Mouse (Mus musculus) MEL (cell line): ENCODE data around the gene Amotl1. TPM values are rescaled to one million over a fixed set of nuclear protein-coding genes. Genes with fewer than 3 reads are reported as not detected.
A peak's percentile ranks its signal among the peaks of the same experiment; 100 is the strongest.

ENCODE experiments used
- DNase-seq: peaks from one replicate; pipeline ENCODE4 v3.0.0; 2011; ENCODE audit warnings: low read depth, low spot score
- H3K27ac ChIP-seq: 2 replicates; pipeline ENCODE4 v1.5.1; 2012; ENCODE audit warnings: low read depth, mild to moderate bottlenecking, control low read depth, low read length, moderate library complexity; ENCODE audit not compliant: control insufficient read depth
- H3K27me3 ChIP-seq, 2 experiments: fragments of 150-350 bp in 1 of 2; sonication (generic) in 1 of 2; 2 replicates each; pipeline ENCODE4 v1.6.1; 2012; ENCODE audit warnings: low read length in 2 of 2, mild to moderate bottlenecking in 2 of 2, improper control_type of control experiment in 1 of 2, moderate library complexity in 1 of 2; ENCODE audit not compliant: insufficient read depth in 2 of 2, control insufficient read depth in 1 of 2
- H3K36me3 ChIP-seq, 2 experiments: 2 replicates each; pipeline ENCODE4 v1.6.1; 2012 to 2014; ENCODE audit warnings: low read length in 2 of 2, improper control_type of control experiment in 1 of 2, inconsistent platforms in 1 of 2, mild to moderate bottlenecking in 1 of 2; ENCODE audit not compliant: insufficient read depth in 2 of 2, control insufficient read depth in 1 of 2
- H3K4me1 ChIP-seq, 2 experiments: fragments of 150-350 bp in 1 of 2; sonication (generic) in 1 of 2; 2 replicates each; pipeline ENCODE4 v1.6.1; 2012; ENCODE audit warnings: low read length in 2 of 2, improper control_type of control experiment in 1 of 2, mild to moderate bottlenecking in 1 of 2; ENCODE audit not compliant: insufficient read depth in 2 of 2, control insufficient read depth in 1 of 2
- H3K4me3 ChIP-seq, 2 experiments: fragments of 150-350 bp in 1 of 2; sonication (generic) in 1 of 2; 2 replicates each; pipeline ENCODE4 v1.5.1; 2012; ENCODE audit warnings: low read depth in 2 of 2, low read length in 2 of 2, mild to moderate bottlenecking in 2 of 2, moderate library complexity in 2 of 2, control low read depth in 1 of 2, improper control_type of control experiment in 1 of 2; ENCODE audit not compliant: control insufficient read depth in 1 of 2, insufficient read depth in 1 of 2
- H3K79me2 ChIP-seq: 2 replicates; pipeline ENCODE4 v1.6.1; 2012; ENCODE audit warnings: mild to moderate bottlenecking, low read length, moderate library complexity; ENCODE audit not compliant: control insufficient read depth, poor library complexity, insufficient read depth
- H3K9ac ChIP-seq: 2 replicates; pipeline ENCODE4 v1.6.1; 2012; ENCODE audit warnings: low read depth, mild to moderate bottlenecking, control low read depth, low read length, moderate library complexity; ENCODE audit not compliant: control insufficient read depth, poor library complexity, severe bottlenecking
- H3K9me3 ChIP-seq: fragments of 150-350 bp; sonication (generic); replicated peaks from 2 replicates; pipeline ENCODE4 v1.6.1; 2012; ENCODE audit warnings: mild to moderate bottlenecking, low read length, improper control_type of control experiment, moderate library complexity; ENCODE audit not compliant: insufficient read depth
- E2F4 ChIP-seq: IDR thresholded peaks from 2 replicates; pipeline ENCODE4 v1.6.1; 2011; ENCODE audit warnings: low read depth, low read length, improper control_type of control experiment, borderline replicate concordance
- HCFC1 ChIP-seq: IDR thresholded peaks from 2 replicates; pipeline ENCODE4 v1.6.1; 2012; ENCODE audit warnings: low read depth, mild to moderate bottlenecking, inconsistent platforms, low read length, improper control_type of control experiment, moderate library complexity
- JUND ChIP-seq: IDR thresholded peaks from 2 replicates; pipeline ENCODE4 v1.6.1; 2011; ENCODE audit warnings: low read depth, mild to moderate bottlenecking, improper control_type of control experiment, low read length
- NRF1 ChIP-seq: IDR thresholded peaks from 2 replicates; pipeline ENCODE4 v1.6.1; 2014; ENCODE audit warnings: low read depth, mild to moderate bottlenecking, inconsistent platforms, low read length, improper control_type of control experiment, moderate library complexity; ENCODE audit not compliant: poor library complexity, insufficient read depth, severe bottlenecking
- POLR2A ChIP-seq, 2 experiments: IDR thresholded peaks; 2 replicates each; pipeline ENCODE4 v1.6.1; 2011 to 2012; ENCODE audit warnings: low read length in 2 of 2, mild to moderate bottlenecking in 2 of 2, control low read depth in 1 of 2, improper control_type of control experiment in 1 of 2, low read depth in 1 of 2, moderate library complexity in 1 of 2; ENCODE audit not compliant: control insufficient read depth in 1 of 2, insufficient read depth in 1 of 2, poor library complexity in 1 of 2
- POLR2AphosphoS2 ChIP-seq: IDR thresholded peaks from 2 replicates; pipeline ENCODE4 v1.6.1; 2011; ENCODE audit warnings: low read length, improper control_type of control experiment
- POLR2AphosphoS5 ChIP-seq: IDR thresholded peaks from 2 replicates; pipeline ENCODE4 v1.6.1; 2012; ENCODE audit warnings: low read depth, borderline replicate concordance, mild to moderate bottlenecking, inconsistent platforms, low read length, moderate library complexity, mixed read lengths
- USF2 ChIP-seq, 2 experiments: IDR thresholded peaks; 2 replicates each; pipeline ENCODE4 v1.6.1; 2011 to 2012; ENCODE audit warnings: improper control_type of control experiment in 2 of 2, low read length in 2 of 2, borderline replicate concordance in 1 of 2, inconsistent platforms in 1 of 2, low read depth in 1 of 2, mild to moderate bottlenecking in 1 of 2; ENCODE audit not compliant: insufficient read depth in 1 of 2
- ZMIZ1 ChIP-seq: IDR thresholded peaks from 2 replicates; pipeline ENCODE4 v1.6.1; 2012; ENCODE audit warnings: low read depth, mild to moderate bottlenecking, inconsistent platforms, low read length, improper control_type of control experiment, moderate library complexity
- polyA plus RNA-seq, 2 experiments: library from polyadenylated mRNA; stranded (reverse) in 1 of 2; unstranded in 1 of 2; fragments of >175 nt in 1 of 2; fragments of >200 nt in 1 of 2; gene quantifications; 2 replicates each; pipeline versions ENCODE4 v1.2.1 to v1.2.4; 2012; ENCODE audit warnings: low replicate concordance in 2 of 2, low read depth in 1 of 2; ENCODE audit not compliant: insufficient read length in 2 of 2, insufficient read depth in 1 of 2, missing spikeins in 1 of 2
- total RNA-seq: library from RNA; depleted of rRNA; stranded (reverse); fragments of 300-350 nt; gene quantifications from 2 replicates; pipeline ENCODE4 v1.2.3, GENCODE M21; 2012

Amotl1 gene
- total and polyA plus RNA-seq, 3 experiments: 7.4 to 9.3 TPM; not detected in 1

DNA sequence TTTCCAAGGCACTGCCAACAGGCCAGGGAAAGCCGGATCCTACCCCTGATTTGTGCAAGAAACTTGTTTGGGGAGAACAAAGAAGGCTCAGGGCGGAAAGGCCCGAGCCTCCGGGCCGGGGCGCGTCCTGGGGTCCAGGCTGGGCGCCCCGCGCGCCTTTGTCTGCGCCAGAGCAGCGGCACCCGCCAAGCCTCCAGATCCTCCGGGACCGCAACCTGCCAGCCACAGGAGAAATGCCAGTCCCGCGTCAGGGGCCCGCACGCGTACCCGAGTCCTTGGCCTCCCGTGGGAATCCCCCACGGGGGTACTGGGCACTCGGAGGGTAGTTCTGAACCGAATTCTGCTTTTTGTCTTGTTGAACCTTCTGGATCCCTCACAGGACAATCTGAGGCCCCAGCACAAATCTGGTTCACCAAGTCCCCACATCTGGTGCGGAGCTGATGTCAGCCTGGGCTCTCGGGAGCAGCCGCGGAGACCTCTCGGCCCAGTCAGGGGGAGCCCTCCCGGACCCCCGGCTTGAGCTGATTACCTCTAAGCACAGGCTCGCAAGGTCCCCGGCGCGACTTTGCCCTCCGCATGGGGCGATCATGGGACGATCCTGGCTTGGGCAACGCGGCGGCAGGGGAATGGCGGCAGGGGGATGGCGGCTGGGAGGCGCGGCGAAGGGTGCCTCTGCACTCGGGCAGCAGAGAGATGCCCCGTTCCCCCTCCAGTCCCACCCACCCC is 30.5 kb downstream of the Amotl1 start:
- TF ChIP-seq HCFC1 (no peak), JUND (no peak), POLR2AphosphoS2 (no peak), POLR2A (IDR thresholded peaks at IDR 0.05; ENCODE audit: control insufficient read depth in 1 of 2, insufficient read depth in 1 of 2, low read depth in 1 of 2, low read length in 2 of 2, poor library complexity in 1 of 2) (peak in 1 of 2 experiments; percentile 26; a peak in 1 of 4 replicates)
- TF ChIP-seq, all 39 proteins: peak for 1
- Histone ChIP-seq H3K27me3 (peaks cover 0 to 6% of the 10 kb centered on the region in 2 experiments; a peak in 2 of 4 replicates), H3K4me3 (peak overlapping the region; percentile 39 to 56; a peak in 3 of 4 replicates), H3K9ac (peak overlapping the region; percentile 35), H3K36me3 (no peaks in the 10 kb centered on the region), H3K79me2 (no peaks in the 10 kb centered on the region), H3K9me3 (no peaks in the 10 kb centered on the region), H3K4me1 (no peaks in the 10 kb centered on the region; a peak in 1 of 4 replicates), H3K27ac (no peak overlapping the region)
- no peak for DNase-seq

DNA sequence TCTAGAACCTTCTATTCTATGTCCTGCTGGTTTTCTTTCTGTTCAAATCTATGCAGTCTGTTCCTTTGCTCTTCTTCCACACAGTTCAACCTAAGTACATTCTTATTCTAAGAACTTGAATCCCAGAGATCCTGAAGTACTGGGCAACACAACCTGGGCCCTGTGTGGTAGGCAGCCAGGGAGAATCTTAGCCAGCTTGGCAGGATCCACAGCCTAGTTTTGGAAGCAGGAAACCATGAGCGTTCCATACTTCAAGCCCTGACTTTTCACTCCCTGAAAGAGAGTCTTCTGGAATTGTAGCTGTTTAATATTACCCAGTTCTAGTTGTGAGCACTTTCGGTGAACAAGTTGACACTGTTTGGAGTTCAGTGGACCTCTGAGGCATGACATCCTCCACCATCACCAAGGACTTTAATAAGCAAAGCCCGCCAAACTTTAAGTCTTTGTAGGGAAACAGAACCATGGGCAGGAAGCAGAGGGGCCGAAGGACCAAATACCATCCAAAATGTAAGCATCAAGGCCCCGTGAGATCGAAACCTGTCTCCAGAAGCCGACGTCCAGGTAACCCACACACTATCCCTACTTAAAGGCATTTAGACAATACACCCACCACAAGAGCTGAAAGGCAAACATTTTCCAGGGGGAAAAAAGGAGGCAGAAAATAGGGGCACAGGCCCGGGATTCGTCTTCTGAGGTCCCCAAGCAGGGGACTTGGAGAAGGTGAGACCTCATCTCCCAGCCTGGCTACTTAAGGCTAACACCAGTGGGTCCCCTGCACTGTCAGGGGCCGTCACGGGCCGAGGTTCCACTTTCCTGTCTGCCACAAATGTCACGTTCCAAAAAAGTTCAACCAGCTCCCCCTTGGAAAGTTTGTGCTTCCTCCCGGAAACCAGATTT is 31.3 kb downstream of the Amotl1 start:
- H3K27me3 ChIP-seq: peaks cover 0 to 4% of the 10 kb centered on the region in 2 experiments; a peak in 2 of 4 replicates
- H3K27ac ChIP-seq: no peak overlapping the region
- no peak overlapping the region for H3K4me3 ChIP-seq

DNA sequence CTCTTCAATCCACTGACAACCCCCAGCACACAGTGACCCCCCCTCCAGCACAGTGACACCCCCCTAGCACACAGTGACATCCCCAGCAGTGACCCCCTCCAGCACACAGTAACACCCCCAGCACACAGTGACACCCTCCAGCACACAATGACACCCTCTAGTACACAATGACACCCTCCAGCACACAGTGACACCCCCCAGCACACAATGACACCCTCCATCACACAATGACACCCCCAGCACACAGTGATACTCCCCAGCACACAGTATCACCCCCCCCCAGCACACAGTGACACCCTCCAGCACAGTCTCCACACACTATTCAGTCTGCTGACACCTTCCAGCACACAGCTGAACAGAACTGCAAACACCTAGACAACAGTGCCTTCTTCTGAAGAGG is 32.3 kb downstream of the Amotl1 start:
- TF ChIP-seq POLR2AphosphoS5: peak; percentile 94; the same call in 1 of the 2 replicates
- TF ChIP-seq USF2 (IDR thresholded peaks at IDR 0.05; ENCODE audit: borderline replicate concordance in 1 of 2, insufficient read depth in 1 of 2, low read depth in 1 of 2, low read length in 2 of 2): no peak
- no peaks in the 10 kb centered on the region for H3K79me2 ChIP-seq
- no peak overlapping the region for H3K4me3 ChIP-seq
- H3K9ac ChIP-seq: no peak overlapping the region
- no peak overlapping the region for H3K27ac ChIP-seq
- peaks cover 0 to 11% of the 10 kb centered on the region in 2 experiments; a peak in 2 of 4 replicates for H3K36me3 ChIP-seq
- peaks cover 0 to 2% of the 10 kb centered on the region in 2 experiments; a peak in 2 of 4 replicates for H3K27me3 ChIP-seq
- H3K4me1 ChIP-seq: peaks cover 2 to 8% of the 10 kb centered on the region in 2 experiments
- no peaks in the 10 kb centered on the region for H3K9me3 ChIP-seq
- DNase-seq: no peak

More for the DNA sequence above, 31.3 kb downstream of the Amotl1 start:
- H3K4me1 ChIP-seq: no peaks in the 10 kb centered on the region; a peak in 1 of 4 replicates
- H3K79me2 ChIP-seq: no peaks in the 10 kb centered on the region
- H3K36me3 ChIP-seq: peaks cover 0 to 5% of the 10 kb centered on the region in 2 experiments; a peak in 2 of 4 replicates
- H3K9me3 ChIP-seq: no peaks in the 10 kb centered on the region
- H3K9ac ChIP-seq: no peak overlapping the region
- TF ChIP-seq NRF1 (no peak), ZMIZ1 (no peak), E2F4 (no peak)
- DNase-seq: no peak
